Mouse (Mus musculus) spleen, embryonic (tissue): Measurements from ENCODE around the gene Rasip1.

ENCODE experiments used
- CTCF ChIA-PET: fragments of 350-600 bp; sonication (Branson Sonifier 250); formaldehyde crosslinking; loops from one replicate; lab custom pipeline; 2022; lab: Charles Lee

The Rasip1 gene

DNA sequence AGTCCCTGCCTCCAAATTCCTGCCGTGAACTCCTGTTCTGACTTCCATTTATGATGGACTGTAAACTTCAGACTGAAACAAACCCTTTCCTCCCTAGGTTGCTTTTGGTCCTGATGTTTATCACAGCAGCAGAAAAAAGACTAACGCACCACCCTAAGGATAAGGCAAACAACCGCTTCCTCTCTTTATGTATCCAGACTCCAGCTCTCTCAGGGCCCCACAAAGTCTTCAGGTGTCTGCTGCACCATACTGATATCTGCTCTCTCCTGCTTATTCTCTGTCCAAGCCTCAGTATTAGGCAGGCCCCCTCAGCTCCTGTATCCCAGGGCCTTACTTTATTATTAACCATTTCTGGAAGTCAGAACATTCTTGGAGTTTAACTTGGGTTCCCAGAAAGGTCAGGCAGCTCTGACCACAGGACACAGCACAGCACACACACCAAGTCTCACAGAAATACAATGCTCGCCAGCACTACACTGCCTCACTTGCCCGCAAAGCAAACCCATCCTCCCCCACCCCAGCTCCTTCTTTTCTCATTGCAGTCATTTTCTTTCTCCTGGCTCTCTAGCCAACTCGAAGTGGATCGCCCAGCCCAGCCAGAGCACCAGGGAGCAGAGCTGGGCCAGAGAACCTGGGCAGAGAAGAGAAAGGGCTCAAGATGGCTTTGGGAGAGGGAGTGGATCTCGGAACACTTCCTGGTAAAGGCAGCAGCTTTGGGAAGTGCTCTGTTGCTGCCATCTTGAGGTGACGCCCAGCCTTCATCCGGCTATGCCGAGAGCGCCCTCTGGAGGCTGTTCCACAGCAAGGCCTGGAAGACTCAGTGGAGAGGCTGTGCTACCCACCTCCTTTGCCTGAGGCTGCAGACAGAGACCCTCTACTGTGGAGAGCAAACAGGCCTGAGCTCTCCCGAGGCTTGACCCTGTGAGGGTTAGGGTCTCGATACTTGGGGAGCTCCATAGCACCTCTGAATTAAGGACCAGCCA lies 55.1 kb downstream of the Rasip1 start:
- CTCF ChIA-PET, result interaction anchor here (0.6 to 1.2 kb wide), 3 partner anchors 18 to 128 kb away, joined by 3 to 7 read pairs (median 4); partner anchors contain the start of gene Dbp

DNA sequence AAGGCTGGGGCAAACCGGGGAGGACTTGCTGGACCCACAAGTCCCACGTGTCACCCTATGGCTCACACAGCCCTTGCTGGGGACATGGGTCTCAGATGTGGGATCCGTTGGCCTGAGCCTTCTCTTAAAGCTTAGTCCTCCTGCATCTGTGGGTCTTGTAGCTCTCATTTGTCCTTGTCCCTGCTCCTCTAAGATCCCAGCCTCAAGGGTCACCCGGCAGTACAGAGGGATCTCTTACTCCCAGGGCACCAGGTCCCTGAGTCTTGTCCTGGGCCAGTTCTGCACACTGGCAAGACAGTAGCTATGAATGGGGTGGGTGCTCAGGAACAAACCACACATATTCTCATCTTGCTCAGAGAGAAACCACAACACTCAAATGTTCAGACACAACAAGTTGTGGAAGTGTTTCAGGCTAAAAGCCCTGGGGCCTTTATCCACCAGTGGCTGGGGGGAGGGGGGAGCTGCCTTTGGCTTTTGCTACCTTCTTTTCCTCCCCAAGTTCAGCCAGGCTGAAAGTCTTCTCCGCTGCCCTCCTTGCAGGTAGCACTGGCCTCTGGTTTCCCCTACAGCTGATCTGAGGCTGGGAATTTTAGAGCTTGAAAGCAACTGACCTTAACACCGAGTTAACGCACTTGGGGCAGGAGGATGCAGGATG lies 56.2 kb downstream of the Rasip1 start, which contains the start of gene Ntn5:
Gene Ntn5, plus strand, starts transcription at position 627 of the 655 bp plus-strand sequence.
- CTCF ChIA-PET, result interaction anchor here (0.6 to 1.2 kb wide), 2 partner anchors 21 to 922 kb away, joined by 3 to 4 read pairs; partner anchors contain the start of gene Dbp

DNA sequence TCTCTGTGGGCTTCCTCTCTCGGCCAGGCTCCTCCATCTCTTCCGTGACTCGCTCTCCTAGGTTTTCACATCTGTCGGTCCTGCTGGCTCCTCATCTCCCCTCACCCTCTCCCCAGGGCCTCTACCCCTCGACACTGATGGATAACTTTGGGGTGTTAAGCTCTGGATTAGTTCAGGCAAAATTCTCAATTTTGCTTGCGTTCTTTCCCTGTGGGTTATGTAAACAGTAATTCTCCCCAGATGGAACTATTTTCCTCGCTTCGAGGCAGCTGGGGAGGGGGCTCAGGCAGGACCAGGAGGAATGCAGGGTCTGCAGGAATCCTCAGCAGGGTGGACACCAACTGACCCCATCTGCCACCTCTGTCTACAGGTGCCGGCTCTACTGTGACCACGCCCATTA lies 58.5 kb downstream of the Rasip1 start:
- CTCF ChIA-PET, result no interaction called here

DNA sequence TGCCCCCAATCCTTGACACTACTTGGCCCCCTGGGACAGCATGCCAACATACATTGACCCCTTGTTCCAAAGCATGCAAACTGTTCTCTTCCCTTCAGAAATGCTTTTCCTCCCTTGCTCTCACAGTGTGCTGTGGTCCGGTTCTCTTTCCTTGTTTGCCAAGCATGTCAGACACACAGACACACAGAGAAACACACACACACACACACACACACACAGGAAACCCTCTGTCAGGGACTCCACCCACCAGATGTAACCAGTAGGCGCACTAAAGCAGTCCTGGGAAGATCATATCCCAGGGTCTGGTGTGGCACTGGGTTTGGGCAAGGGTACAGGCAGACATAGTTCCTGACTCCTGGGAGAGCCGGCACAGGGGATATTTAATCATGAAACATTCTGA lies 59.6 kb downstream of the Rasip1 start:
- CTCF ChIA-PET, result no interaction called here
